Mouse (Mus musculus) stomach, postnatal 0 days (tissue): Measurements from ENCODE around the gene Slu7.

Experiments
- CTCF ChIP-seq: IDR thresholded peaks from 2 replicates; pipeline ENCODE4 v1.5.1; 2016; ENCODE audit warnings: antibody characterized with exemption, low read depth, mild to moderate bottlenecking, moderate library complexity
- EP300 ChIP-seq: optimal IDR thresholded peaks from 2 replicates; pipeline ENCODE3; 2016; ENCODE audit warnings: antibody characterized with exemption

DNA sequence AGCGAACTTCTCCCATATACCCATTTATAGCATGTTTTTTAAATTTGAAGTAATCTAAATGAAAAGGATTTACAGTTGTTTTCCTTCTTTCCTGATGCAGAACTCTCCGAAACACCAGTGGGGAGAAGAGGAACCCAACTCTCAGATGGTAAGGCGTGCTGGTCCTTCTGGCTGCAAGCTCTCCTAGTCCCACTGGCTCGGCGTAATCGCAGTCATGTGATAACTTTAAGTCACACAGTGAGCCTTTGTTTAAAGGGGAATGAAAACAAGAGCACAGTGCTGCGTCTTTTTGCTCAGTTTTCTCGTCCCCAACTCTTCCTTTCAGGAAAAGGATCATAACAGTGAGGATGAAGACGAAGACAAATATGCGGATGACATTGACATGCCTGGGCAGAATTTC lies 7.6 kb downstream of the Slu7 start:
- TF ChIP-seq CTCF = no peak
- no peak for TF ChIP-seq EP300
